Mouse (Mus musculus) adrenal gland, postnatal 14 days (tissue): ENCODE measurements at regions not wholly inside any gene's neighbourhood (a gene's known extent, or its start where the extent isn't known, plus 50 kb on each side); places are given as distances from the start of the nearest gene placed in this dataset.

Experiments
- DNase-seq: peaks from one replicate; pipeline ENCODE4 v3.0.0; 2021; ENCODE audit warnings: mixed read lengths

- DNase-seq, result no peak
Observed at GRCm38 (mm10) chr6:44793348-44793747, 265.8 kb upstream of the Cntnap2 start.

GRCm38 (mm10) chr6:44815362-44815761, 243.8 kb upstream of the Cntnap2 start:
- no peak for DNase-seq

- no peak for DNase-seq
Observed at GRCm38 (mm10) chr6:44844177-44844576, 215.0 kb upstream of the Cntnap2 start.

- DNase-seq, result no peak
Observed at GRCm38 (mm10) chr6:44849477-44849876, 209.7 kb upstream of the Cntnap2 start.

GRCm38 (mm10) chr6:44850829-44851228, 208.3 kb upstream of the Cntnap2 start:
- DNase-seq, result peak; percentile 3

GRCm38 (mm10) chr6:44900249-44900648, 158.9 kb upstream of the Cntnap2 start:
- DNase-seq, result no peak
